Mouse (Mus musculus): Measurements from ENCODE around the gene Gpr157.

GRCm38 (mm10) chr4:150152483-150152882 is 65.3 kb downstream of the Gpr157 start:
- TF ChIP-seq ZNF384 (IDR thresholded peaks at IDR 0.05; ENCODE audit: low read depth, low read length) (no peak), MAFK (IDR thresholded peaks at IDR 0.05; ENCODE audit: insufficient read depth, low read depth, low read length) (no peak)

All from ES-E14 (cell line).